Mouse (Mus musculus) cerebellum, adult 9-11 months (tissue): Measurements from ENCODE around the gene Stk32c.

Experiments
- DNase-seq: peaks from one replicate; pipeline ENCODE4 v3.0.0; 2022

Stk32c gene

DNA sequence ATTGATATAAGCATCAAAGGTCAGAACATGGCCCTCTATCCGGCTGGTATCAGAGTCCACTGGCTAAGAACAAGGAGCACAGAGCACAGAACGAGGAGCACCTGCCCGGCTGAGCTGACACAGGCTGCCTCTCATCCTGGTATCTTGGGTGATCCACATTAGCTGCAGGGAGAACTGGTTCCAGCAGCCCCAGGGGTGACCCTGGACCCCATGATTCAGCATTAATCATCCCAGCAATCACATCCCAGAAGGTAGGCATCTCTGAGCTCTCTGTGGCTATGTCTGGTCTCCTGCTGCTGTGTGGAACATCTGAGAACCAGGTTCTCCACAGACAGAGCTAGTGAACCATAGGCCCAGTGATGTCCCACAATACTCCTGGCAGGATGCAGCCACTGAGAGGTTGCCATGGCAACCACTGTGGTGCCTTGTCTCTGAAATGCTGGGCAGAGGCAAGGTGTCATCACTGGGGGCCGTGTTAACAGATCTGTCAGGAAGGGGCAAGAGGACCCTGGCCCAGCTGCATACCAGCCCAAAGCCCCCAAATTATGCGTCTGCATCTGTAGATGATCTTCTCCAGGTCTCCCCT lies 76.1 kb downstream of the Stk32c start:
- DNase-seq = no peak

DNA sequence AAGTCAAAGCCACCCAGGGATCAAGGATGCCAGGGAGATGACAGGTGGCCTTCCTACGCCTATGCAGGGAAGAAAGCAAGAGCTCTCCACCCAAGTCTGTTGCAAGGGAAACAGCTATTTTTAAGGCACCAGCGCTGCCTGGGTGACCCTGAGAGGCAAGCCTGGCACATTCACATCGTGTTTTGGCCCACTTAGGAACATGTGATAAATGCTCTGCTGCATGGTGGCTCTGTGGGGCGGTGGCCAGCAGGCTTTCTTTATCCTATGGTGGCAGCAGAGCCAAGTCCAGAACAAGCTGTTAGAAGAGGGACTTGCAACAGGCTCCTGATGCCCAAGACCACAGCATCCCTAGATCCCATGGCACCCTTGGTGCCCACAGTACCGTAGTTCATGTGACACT lies 77.9 kb downstream of the Stk32c start:
- DNase-seq = no peak

DNA sequence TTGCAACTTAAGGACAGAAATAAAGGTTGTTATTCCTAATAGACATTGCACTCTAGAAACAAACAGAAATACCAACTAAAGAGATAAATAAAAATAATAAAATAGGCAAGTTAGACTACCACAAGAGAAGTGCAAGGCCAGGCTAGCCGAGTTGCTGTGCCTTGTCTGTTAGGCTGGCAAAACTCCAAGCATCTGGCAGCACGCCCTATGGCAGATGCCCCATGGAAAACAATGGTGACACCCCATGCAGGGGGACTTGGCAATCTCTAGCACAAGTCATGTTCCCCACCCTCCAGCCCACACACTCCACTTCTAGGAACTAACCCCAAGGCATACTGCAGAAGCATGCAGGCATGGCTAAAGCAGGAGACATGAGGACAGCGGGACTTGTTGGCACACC lies 79.7 kb downstream of the Stk32c start:
- DNase-seq = peak; percentile 67

DNA sequence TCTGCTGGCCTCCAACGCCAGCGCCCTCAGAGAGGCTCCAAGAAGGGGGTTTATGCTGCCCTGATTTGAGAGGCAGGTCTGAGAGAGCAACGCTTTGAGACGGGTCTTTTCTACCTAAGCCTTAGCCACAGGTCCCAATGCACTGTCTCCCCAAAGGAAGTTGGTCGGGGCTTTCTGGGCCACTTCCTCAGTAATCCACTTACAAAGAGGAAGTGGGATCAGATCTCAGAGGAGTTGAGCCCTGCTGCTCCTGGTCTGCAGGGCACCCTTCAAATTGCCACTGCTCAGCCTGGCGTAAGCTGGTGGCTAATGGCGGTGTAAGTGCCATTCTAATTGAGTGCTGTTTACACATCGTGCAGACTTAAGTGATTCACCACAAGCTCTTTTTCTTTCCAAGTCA lies 81.6 kb downstream of the Stk32c start:
- no peak for DNase-seq

DNA sequence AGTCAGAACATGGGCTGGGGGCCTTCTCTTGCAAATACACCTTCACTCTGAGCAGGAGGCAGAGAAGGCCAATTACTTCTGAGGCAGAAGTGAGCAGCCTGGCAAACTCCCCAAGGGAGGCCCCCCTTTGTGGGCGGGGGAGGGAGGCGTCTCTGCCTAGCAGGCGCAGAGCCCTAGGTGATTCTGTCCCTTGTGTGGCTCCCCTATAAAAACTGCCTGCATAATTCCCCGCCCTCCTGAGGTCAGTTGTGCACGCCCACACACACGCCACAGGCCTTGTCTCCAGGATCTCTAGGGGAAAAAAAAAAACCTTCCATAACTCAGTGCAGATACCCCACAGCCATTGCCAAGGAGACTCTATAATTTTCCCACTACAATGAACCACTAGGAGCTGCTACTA lies 82.7 kb downstream of the Stk32c start:
- no peak for DNase-seq

DNA sequence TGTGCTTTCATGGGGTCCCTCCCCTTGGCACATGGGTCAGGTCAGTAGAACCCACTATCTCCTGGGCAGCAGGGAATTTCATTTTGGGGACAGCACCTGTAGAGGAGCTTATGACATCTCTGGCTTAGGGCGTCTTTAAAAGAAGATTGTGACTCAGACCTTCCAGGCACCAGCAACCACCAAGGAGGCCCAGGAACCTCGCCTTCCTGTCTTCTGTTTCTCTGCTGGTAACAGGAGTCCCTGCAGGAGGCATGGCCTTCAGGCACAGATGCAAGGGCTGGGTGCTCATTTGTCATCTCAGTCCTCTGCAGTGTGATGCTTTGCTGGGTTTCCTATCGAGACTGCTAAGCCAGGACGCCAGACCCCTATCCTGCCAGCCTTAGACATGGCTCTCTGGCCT lies 84.1 kb downstream of the Stk32c start:
- no peak for DNase-seq

DNA sequence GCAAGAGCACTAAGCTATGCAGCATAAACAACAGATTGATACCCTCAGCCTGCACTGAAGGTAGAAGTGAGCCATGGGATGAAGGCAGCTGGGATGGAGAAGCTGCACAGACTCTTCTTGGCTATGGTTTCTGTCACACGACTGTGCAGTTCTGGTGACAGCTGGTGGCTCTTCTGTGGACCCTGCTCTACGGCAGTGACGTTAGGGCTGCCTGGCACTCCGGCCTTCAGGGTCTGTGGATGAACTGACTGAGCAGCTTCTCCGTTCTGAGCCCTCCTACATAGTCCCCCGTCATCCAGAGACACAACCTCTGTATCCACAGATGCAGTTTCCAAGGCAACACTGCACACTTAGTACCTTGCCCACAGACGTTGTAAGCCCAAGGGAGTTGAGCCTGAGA lies 86.6 kb downstream of the Stk32c start:
- DNase-seq = no peak

DNA sequence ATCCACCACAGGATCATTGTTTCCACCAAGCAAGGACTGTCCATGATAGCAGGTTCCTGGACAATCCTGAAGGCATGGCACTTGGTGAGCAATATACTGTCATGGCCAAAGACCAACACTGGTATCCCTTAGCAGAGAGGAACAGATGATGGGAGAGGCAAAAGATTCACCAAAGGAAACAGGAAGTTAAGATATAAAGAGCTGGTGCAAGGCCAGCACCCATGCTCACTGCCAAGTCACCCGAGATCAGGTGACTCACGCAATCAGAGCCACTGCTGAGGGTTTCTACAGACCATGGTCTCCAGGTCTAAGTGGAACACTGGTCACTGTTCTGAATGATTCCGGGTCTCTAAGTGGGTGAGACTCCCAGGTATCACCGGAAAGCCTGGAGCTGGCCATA lies 87.2 kb downstream of the Stk32c start:
- DNase-seq = no peak

DNA sequence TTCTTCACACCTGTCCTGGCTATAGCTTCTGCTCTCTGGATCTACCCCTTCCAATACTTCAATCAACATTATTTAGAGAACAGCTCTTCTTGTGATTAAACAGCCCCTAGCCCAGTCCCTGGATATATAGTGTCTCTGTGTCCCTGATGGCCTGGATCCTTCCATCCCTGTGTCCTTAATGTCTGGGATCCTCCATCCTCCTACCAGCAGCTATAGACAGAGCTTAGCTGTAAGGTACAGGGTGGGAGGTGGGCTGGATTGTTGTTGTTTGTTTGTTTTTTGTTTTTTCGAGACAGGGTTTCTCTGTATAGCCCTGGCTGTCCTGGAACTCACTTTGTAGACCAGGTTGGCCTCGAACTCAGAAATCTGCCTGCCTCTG lies 93.3 kb downstream of the Stk32c start:
- no peak for DNase-seq

DNA sequence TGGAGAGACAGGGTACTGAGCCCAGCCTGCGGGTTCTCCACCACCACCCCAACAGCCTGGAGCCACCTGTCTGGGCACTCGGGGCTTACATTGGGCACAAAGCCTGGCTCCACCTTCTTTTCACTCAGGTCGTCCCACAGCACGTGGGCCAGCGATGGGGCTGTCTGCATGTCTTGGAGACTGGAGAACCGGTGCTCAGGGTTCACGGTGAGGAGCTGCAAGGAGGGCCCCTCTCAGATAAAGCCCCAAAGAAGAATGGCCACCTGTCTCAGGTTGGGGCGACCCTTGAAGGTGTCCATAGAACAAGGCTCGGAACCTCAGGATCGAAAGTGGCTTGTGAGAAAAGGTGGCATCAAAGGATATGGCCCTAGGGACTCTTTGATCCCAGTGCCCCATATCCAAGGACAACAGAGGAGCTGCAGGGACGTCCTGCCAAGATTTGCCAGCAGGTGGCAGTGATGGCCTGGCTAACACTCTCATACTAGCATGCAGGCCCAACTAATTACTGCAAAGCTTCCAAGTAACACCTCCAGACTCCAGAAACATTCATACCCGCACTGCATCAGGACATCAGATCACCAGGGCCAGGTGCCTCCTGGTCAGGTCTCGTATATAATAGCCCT lies 93.8 kb downstream of the Stk32c start:
- peak; percentile 83 for DNase-seq

DNA sequence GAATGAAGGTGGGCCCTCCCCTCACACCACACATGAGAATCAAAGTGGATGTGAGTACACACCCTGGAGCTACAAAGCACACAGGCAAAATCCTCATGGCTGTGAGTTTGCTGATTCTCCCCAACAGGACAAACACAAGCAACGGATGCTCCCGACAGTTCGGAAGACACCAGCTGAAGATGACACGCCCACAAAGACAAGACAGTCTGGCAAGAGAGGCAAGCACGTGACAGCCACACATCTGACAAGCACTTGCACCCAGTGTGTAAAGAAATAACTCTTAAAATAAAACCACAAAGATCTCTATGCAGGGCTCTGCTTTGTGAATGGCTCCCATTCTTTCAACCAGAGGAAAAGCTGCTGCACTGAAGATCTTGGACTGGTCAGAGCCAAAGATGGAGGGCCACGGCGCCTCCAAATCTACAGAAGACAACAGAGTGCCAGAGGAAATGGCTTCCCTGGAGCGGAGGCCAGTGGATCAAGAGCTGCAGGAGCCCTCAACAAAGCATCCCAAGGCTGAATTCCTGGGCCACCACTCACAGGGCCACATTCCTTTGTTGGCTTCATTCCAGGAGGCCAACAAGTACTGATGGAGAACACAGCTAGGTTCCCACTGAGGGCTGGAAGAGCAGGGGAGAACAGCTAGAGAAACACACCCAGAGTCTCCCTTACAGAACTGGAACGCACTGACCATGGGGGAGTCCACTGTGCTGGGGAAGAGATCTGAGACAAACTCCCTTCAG lies 105.0 kb downstream of the Stk32c start:
- DNase-seq = no peak

DNA sequence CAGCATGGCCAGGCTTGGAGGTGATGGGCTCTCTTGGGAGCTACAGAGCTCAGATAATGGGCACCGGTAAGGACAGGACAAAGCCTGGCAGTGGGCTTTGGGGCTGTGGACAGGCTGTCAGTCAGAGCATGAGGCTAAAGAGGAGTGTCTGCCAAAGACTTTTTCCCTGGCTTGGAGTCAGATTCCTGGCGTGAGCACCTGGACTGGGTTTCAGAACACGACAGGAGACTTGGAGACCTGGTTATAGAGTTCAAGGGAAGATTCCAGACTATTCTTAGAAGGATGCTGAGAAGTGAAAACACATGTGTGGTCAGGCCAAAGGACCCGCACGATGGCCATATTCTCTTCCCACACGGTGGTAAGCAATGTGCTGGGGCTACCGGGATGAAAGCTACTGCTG lies 107.4 kb downstream of the Stk32c start:
- DNase-seq = peak; percentile 90

DNA sequence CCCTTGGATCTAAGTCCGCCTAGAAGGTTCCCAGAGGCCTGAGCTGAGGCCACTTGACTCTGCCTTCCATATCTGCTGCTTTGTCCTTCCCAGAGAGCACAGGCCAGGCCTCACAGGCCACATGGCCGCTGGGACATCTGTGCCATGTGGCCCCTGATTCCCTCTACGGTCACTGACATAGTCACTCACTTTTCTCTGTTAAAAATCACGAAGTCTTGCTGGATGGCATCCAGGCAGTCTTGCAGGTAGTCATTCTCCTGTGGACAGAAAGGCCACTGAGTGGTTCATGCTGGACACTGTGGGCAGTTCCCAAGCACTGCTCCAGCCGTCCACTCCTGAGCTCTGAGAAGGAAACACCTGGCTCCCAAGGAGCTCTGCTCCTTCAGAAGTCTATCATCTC lies 108.0 kb downstream of the Stk32c start:
- peak; percentile 43 for DNase-seq

DNA sequence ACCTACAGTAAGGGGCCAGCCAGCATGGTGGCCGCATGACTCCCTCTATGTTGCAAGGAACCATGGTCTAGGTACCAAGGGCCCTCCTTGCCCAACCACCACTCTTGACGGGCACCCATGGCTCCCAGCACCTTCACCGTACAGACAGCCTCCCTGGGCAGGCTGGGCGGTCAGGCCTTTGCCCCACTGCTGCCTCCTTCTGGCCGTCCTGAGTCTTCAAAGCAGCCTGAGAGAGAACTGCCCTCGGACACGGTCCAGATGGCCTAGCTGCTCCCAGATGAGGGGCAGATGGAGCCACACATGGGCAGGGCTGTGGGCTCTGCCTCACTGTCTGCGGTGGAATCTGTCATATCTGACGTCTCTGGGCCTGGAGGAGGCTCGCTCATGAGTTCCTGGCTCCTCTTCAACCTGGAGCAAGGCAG lies 109.1 kb downstream of the Stk32c start:
- peak; percentile 70 for DNase-seq

DNA sequence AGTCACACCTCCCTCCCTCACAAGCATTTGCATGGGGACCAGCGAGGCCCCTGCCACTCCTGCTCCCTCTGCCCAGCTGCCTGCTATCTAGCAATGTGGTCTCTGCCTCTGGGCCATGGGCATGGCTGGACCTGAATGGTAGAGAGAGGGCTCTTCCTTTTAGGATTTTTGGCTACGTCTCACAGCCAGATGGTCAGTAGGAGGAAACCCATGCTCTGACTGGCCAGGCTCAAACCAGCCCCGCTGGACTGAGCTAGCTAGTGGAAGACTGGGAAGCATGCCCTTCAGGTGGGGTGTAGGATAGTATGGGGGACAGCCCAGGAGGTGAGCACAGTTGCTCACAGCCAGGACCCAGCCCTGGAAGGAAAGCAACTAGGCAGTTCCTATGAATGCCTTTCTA lies 111.3 kb downstream of the Stk32c start:
- peak; percentile 93 for DNase-seq

DNA sequence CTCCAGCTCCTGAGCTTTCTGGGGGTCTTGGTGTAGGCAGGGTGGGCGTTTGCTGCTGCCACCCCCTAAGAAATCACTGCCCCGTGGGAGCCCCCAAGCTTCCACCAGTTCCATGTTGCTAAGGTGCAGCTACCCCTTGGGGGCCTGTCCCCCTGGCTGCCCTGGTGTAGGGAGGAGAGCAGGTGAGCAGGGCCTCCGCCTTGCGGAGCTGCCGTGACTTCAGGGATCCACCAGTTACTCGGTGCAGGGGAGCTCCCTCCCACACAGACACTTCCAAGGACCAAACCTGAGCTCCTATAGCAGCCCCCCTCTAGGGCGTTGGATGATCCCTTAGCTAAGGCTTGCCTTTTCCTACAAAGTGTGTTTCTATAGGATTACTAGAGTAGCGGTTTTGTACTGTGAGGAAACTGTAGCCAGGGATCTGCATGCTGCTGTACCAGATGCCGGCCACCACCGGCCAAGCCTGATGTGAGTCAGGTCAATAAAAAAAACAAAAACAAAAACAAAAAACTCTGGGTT lies 111.8 kb downstream of the Stk32c start:
- DNase-seq = peak; percentile 60

DNA sequence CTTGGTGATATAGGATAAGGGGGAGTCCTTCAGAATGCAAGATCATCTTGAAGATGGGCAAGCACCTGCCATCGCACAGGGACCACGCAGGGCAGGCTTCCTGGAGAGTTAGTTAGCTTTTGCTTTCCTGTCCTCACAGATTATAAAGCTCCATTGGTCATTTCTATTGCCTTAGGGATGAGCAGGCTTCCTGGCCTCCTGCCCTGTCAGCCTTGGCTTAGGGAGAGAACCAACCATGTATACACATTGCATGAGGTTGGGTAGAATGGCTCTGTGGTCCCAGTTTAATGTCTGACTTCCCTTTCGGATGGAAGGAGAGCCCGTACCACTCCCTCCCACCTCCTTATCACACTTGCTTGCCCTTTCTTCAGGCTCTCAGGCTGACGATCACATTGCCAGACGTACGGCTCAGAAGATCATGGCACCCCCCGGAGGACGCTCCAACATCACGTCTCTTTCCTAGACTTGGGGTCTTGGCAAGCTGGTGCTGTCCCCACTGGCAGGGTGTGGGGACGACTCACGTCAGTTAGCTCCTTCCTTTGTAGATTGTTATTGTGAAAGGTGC lies 112.5 kb downstream of the Stk32c start:
- peak; percentile 56 for DNase-seq

DNA sequence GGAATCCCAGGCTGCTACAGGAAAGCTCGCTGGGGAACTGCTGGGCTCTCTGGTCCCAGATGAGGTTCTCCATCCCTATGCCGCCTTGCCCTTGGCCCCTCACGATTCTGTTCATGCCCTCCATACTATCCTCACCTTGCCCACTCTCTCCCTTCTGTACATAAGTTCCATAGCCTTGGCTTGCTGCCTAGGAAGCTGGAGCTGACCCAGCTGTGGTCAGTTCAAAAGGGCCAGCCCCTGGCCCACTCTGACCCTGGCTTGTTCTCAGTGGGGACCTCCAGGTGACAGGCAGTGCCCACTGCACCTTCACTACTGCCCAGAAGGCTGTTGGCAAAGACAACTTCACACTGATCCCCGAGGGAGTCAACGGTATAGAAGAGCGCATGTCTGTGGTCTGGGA lies 116.7 kb downstream of the Stk32c start:
- DNase-seq = peak; percentile 68

DNA sequence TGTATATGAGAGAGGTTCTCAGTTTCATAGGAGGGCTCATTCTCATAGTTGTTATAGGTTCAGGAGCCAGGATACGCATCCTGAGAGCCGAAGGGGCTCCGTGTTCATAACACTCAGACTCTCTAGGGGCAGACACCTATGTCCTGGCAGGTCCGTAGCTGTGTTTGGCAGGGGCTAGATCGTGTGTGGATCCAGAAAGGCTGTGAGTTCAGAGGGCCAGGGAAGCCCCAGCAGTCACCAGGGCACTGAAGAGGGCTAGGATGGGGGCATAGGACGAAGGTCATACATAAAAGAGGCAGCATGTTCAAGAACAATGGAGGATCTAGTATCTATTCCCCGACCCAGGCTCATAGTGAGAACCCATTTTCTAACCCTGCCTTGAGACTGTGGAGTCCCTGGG lies 117.8 kb downstream of the Stk32c start:
- DNase-seq = peak; percentile 62

DNA sequence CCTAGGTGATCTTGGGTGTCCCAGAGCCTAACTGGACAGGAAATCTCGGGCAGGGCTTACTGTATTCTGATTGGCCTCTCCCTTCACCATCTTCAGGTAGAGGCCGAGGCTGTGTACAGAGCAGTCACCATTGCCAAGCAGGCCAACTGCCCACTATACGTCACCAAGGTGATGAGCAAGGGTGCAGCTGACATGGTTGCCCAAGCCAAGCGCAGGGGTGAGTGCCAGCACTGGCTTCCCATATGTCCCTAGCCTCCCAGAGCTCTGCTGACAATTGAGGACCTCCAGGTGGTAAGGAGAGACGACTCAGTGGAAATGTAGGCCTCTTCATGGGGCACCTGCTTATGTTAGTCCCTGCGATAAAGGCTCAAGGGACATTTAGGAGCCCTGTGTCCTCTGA lies 118.3 kb downstream of the Stk32c start:
- DNase-seq = peak; percentile 98

DNA sequence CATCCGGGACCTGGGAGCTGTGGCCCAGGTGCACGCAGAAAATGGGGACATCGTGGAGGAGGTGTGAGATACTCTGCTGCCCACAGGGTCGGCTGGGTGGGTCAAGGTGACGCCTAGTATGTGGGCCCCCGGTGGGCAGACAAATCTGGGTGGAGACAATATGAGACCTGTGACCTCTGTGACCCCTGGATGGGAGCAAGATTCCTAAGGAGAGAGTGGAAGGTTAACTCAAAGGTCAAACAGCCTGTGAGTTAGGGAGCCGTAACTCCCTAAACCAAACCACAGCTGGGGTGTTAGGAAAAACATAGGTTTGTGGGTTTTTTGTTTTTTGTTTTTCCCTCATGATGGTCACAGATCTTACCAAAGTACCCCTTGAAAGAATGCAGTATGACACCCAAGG lies 119.3 kb downstream of the Stk32c start:
- peak; percentile 60 for DNase-seq

DNA sequence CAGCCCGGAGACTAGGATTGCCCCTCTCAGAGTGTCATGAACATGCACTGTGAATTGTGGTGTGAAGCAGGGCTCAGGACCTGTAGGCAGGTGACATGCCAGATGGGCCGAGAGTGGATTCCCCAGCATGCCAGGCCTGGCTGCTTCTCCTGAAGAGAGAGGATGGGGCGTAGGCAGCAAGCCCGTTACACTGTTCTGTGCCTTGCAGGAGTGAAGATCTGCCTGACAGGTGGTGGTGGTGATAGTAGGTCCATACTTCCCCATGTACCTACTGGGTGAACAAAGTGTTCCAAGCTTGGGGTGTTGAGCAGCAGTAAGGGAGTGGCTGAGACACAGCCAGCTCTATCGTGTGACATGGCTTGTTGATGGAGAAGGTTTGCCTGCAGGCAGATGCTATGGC lies 120.0 kb downstream of the Stk32c start:
- DNase-seq = peak; percentile 94

DNA sequence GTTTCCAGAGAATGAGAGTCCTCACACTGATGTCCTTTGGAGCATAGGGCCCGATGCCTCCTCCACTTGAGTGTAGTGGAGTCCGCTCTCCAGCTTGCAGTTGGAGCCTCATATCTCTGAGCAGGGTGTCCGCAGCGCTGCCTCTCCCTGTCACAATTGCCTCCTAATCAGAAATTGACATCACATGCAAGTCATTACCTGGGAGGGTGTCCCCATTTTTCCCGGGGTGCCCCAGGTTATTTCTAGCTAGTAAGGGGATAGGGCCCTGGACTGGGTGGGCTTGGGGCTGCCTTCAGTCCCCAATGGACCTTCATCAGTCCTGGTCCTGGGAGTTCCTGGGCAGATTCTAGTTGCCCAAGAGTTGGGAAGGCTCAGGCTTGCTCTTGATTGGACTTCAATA lies 120.4 kb downstream of the Stk32c start:
- DNase-seq = peak; percentile 62

DNA sequence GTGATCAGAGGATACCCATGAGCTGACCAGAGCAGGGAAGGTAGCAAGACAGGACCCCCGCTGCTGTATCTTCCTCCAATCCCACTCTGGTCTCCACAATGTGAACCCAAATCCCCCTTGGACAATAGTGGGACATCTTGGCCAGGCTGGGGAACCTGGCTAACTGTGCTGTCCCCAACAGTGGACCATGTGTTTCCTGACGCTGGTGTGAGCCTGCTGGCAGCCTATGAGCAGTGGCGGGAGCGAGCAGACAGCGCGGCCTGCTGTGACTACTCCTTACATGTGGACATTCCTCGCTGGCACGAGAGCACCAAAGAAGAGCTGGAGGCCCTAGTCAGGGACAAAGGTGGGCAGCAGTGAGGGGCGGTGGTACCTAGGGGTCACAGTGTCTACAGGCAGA lies 121.4 kb downstream of the Stk32c start:
- peak; percentile 66 for DNase-seq
